Mouse (Mus musculus) lung, adult 2 months (tissue): ENCODE results near the gene Naxd. TPM values are rescaled to one million over a fixed set of nuclear protein-coding genes. Genes with fewer than 3 reads are reported as not detected.

Experiments
- DNase-seq: peaks from one replicate; pipeline ENCODE4 v3.0.0; 2022
- H3K4me1 ChIP-seq: fragments of 200-500 bp; 2 replicates; pipeline ENCODE4 v1.6.1; 2011; ENCODE audit warnings: low read length; ENCODE audit not compliant: control insufficient read depth, insufficient read depth
- H3K4me3 ChIP-seq: fragments of 200-500 bp; replicated peaks from 2 replicates; pipeline ENCODE3; 2011; ENCODE audit warnings: low read depth, mild to moderate bottlenecking, control low read depth, low read length; ENCODE audit errors: extremely low read depth
- CTCF ChIP-seq: fragments of 200-500 bp; IDR thresholded peaks from 2 replicates; pipeline ENCODE4 v1.5.1; 2011; ENCODE audit warnings: mild to moderate bottlenecking, low read length, control low read depth; ENCODE audit not compliant: insufficient read depth
- POLR2A ChIP-seq: fragments of 200-500 bp; IDR thresholded peaks from 2 replicates; pipeline ENCODE4 v1.6.1; 2011; ENCODE audit warnings: low read depth, mild to moderate bottlenecking, control low read depth, low read length, borderline replicate concordance; ENCODE audit errors: extremely low read depth
- WGBS: fragments of 180-500 bp; shearing (Covaris S2); methylation state at CpG from one replicate; pipeline ENCODE4 v1.1.7; 2018; 5-methylcytosine and 5-hydroxymethylcytosine counted together
- polyA plus RNA-seq: library from polyadenylated mRNA; depleted of rRNA; stranded (reverse); fragments of >200 nt; gene quantifications from 2 replicates; pipeline ENCODE4 v1.2.3, GENCODE M21; 2012

Gene Naxd
- polyA plus RNA-seq, 1 experiment, result 142 TPM

- no peak for DNase-seq
- H3K4me1 ChIP-seq, result peaks cover 4% of the 10 kb centered on the region; the same call in 1 of the 2 replicates
- no peak for TF ChIP-seq POLR2A
- TF ChIP-seq CTCF, result no peak
- H3K4me3 ChIP-seq, result no peak overlapping the region
- 58% methylated on average over 3 of the region's 3 CpGs for WGBS
Observed at GRCm38 (mm10) chr8:11523331-11523730, 26.0 kb downstream of the Naxd start.

- 85% methylated on average over 18 of the region's 18 CpGs for WGBS
- TF ChIP-seq POLR2A, result no peak
- TF ChIP-seq CTCF, result no peak
- Histone ChIP-seq H3K4me3 (no peak overlapping the region), H3K4me1 (no peaks in the 10 kb centered on the region)
- no peak for DNase-seq
Observed at GRCm38 (mm10) chr8:11530155-11530770, 33.0 kb downstream of the Naxd start.

- Histone ChIP-seq H3K4me1 (no peaks in the 10 kb centered on the region), H3K4me3 (no peak overlapping the region)
- WGBS, result 56% methylated on average over 4 of the region's 4 CpGs
- TF ChIP-seq POLR2A (no peak), CTCF (no peak)
- DNase-seq, result no peak
Observed at GRCm38 (mm10) chr8:11530849-11531248, 33.5 kb downstream of the Naxd start.

- no peak overlapping the region for H3K4me3 ChIP-seq
- no peaks in the 10 kb centered on the region for H3K4me1 ChIP-seq
- TF ChIP-seq POLR2A, result no peak
- TF ChIP-seq CTCF, result no peak
- WGBS, result 68% methylated on average over 9 of the region's 9 CpGs
- DNase-seq, result no peak
Observed at GRCm38 (mm10) chr8:11534494-11534893, 37.2 kb downstream of the Naxd start.

- H3K4me3 ChIP-seq, result no peak overlapping the region
- no peaks in the 10 kb centered on the region; the same call in 1 of the 2 replicates for H3K4me1 ChIP-seq
- TF ChIP-seq CTCF, result no peak
- TF ChIP-seq POLR2A, result no peak
- no peak for DNase-seq
- 95% methylated on average over 4 of the region's 4 CpGs for WGBS
Observed at GRCm38 (mm10) chr8:11539049-11539448, 41.7 kb downstream of the Naxd start.

GRCm38 (mm10) chr8:11540182-11540581, 42.9 kb downstream of the Naxd start:
- Histone ChIP-seq H3K4me1 (no peaks in the 10 kb centered on the region; the same call in 1 of the 2 replicates), H3K4me3 (no peak overlapping the region)
- TF ChIP-seq CTCF (no peak), POLR2A (no peak)
- WGBS, result 95% methylated on average over 8 of the region's 8 CpGs
- no peak for DNase-seq

- DNase-seq, result no peak
- H3K4me1 ChIP-seq, result no peaks in the 10 kb centered on the region; the same call in 1 of the 2 replicates
- H3K4me3 ChIP-seq, result no peak overlapping the region
- 78% methylated on average over 12 of the region's 12 CpGs for WGBS
- no peak for TF ChIP-seq CTCF
- TF ChIP-seq POLR2A, result no peak
Observed at GRCm38 (mm10) chr8:11542031-11542430, 44.7 kb downstream of the Naxd start.

GRCm38 (mm10) chr8:11542866-11543265, 45.6 kb downstream of the Naxd start:
- H3K4me3 ChIP-seq, result no peak overlapping the region
- 81% methylated on average over 4 of the region's 4 CpGs for WGBS
- DNase-seq, result no peak
- TF ChIP-seq POLR2A, result no peak
- no peak for TF ChIP-seq CTCF
- H3K4me1 ChIP-seq, result no peaks in the 10 kb centered on the region; the same call in 1 of the 2 replicates

GRCm38 (mm10) chr8:11544386-11544785, 47.1 kb downstream of the Naxd start:
- Histone ChIP-seq H3K4me3 (no peak overlapping the region), H3K4me1 (no peaks in the 10 kb centered on the region; the same call in 1 of the 2 replicates)
- TF ChIP-seq POLR2A (no peak), CTCF (peak; percentile 85)
- peak; percentile 51 for DNase-seq
- 47% methylated on average over 3 of the region's 3 CpGs for WGBS

- 66% methylated on average over 6 of the region's 6 CpGs for WGBS
- TF ChIP-seq POLR2A, result no peak
- peak; percentile 58 for TF ChIP-seq CTCF
Observed at GRCm38 (mm10) chr8:11547063-11547462, 49.8 kb downstream of the Naxd start.

GRCm38 (mm10) chr8:11549706-11550105, 52.4 kb downstream of the Naxd start:
- peak; percentile 46 for DNase-seq
- WGBS, result 17% methylated on average over 7 of the region's 7 CpGs
- Histone ChIP-seq H3K4me3 (peak overlapping the region; percentile 65), H3K4me1 (peaks cover 7% of the 10 kb centered on the region; the same call in 1 of the 2 replicates)
- TF ChIP-seq POLR2A (no peak), CTCF (peak; percentile 63)

More at GRCm38 (mm10) chr8:11547063-11547462, 49.8 kb downstream of the Naxd start:
- H3K4me3 ChIP-seq, result no peak overlapping the region
- peaks cover 5% of the 10 kb centered on the region; the same call in 1 of the 2 replicates for H3K4me1 ChIP-seq
- no peak for DNase-seq
